Mouse (Mus musculus) ovary, postnatal 10 days (tissue): ENCODE results near the gene Nufip1.

Experiments
- DNase-seq: peaks from one replicate; pipeline ENCODE4 v3.0.0; 2022; ENCODE audit warnings: low spot score

Nufip1 gene

DNA sequence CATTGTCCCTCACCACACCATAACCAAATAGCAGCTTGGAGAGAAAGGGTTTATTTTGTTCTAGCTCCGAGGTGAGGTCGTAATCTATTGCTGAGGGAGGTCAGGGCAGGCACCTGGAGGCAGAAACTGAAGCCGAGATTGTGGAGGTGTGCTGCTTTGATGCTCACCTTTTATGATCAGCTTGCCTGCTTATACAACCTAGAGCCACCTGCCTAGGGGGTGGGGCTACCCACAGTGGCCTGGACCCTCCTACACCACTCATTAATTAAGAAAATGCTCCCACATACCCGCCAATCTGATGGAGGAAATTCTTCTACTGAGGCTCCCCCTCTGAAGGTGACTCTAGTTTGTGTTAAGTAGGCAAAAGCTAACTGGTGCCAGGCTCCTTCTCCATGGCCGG, 74.7 kb downstream of the Nufip1 start:
- no peak for DNase-seq

DNA sequence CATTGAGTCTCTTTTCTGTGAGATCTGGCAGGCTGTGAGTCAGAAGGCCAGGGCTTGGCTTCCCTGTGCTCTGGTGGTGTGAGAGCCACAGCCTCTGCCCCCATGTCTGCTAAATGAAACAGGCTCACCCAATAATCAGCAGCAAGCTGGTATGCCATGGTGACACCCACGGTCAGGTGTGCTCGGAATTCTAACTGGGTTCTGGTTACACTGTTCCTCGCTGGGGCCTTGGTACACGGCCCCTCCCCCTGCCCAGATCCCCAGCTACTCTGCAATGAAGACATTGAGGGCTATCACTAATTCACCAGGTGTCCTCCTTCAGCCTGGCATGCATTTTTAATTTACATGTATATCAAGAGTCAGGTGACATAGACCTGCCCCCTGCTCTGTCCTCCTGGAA, 75.6 kb downstream of the Nufip1 start:
- DNase-seq: no peak
